Mouse (Mus musculus): ENCODE data around the gene Fgd6.

Fgd6 gene

DNA sequence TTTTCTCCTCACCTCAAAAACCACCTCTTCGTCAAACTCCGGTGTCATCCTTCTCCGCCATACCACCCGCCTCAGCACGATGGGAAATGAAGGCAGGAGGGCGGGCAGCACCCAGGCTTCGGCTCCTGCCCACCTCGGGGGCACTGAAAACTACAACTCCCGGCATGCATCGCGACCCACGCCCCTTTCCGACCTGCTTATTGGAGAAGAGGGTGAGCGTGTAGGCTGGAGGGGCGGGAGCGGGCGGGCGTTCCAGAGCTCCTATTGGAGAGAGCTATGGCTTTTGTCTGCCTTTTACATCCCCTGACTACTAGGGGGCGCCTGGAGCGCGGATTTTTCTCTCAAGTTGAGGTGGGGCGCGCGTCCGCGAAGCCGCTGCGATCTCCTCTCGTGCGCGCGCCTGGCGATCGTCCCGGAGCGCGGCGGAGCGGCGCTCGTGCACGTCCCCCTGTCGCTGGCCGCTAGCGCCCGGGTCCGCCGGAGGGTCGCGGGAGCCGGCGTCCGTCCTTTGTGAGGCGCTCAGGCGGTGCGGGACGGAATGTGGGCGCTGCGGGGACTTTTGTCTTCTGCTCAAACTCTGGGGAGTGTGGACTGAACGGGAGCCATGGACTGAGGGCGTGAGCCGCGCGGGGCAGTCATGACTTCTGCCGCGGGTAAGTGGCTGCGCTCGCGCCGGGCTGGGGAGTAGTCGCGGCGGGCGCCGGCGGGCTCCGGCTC, at the start of gene Fgd6, which contains the start of gene Vezt:
Gene Fgd6, plus strand, starts transcription at position 344 of the 717 bp plus-strand sequence.
Gene Vezt, minus strand, starts transcription at position 160 of the 717 bp plus-strand sequence.
- DNase-seq: peak; percentile 99

GRCm38 (mm10) chr10:93994136-93994535, 41.7 kb upstream of the Fgd6 start:
- DNase-seq: no peak

DNA sequence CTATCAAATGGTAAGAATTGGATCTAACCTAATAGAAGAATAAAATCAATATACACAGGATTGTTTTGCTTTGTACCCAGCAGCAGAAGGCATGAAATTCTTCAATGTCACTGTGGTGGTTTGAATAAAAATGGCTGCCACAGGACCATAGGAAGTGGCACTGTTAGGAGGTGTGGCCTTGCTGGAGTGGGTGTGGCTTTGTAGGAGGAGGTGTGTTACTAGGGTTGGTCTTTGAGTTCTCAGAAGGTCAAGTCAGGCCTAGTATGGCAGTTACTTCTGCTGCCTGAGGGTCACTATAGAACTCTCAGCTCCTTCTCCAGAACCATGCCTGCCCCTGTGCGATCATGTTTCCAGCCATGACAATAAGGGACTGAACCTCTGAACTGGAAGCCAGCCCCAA, 40.7 kb upstream of the Fgd6 start:
- no peak for DNase-seq

DNA sequence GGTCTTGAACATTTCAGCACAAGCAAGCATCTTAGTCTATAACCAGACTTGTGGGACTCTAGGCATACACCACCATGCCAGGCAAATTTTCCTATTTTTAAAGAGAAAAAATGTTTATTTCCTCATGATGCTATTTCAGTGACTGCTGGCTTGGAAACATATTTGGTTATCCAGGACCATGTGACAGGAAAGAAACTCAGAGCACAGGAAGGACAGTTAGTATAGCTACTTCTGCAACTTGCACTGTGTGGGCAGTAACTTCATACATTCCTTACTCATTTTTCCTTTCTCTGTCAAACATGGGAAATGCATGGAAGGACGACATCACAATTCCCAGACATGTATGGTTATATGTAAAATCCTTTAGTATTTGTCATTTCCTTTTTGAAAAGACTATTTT, 36.4 kb upstream of the Fgd6 start:
- DNase-seq: no peak

DNA sequence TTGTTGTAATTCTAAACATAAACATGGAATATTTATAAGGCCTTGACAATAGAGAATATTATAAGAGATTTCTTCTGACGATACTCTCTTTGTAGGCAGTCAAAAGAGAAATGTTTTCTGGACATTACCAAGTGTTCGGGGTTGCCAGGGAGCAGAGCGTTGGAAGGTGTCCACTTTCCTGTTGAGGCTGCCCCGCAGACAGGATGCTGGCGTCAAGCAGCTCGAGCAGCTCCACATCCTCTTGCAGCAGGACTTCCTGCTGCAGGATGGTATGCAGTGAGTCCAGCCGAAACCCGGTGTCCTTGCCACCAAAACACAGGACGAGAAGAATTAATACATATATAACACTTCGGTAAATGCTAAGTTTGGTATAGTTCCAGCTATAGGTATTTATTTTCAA, 35.6 kb upstream of the Fgd6 start:
- DNase-seq: no peak

DNA sequence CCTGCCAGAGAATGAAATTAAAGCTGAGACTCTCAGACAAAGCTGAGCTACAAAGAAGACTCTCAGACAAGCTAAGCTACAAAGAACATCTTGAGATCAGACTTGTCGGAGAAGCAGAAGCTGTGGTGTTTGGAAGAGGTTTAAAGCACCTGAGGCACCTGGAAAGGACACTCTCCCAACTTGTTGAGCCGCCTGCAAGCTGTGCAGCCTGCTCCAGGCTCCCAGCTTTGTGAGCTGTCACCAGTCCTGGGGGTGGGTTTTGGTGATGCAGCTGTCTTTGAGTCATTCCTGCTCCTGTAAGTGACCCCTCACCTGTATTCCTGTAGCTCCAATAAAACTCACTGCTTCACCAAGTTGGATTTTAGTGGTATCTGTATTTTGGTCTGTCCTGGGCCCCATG, 27.4 kb upstream of the Fgd6 start:
- no peak for DNase-seq

DNA sequence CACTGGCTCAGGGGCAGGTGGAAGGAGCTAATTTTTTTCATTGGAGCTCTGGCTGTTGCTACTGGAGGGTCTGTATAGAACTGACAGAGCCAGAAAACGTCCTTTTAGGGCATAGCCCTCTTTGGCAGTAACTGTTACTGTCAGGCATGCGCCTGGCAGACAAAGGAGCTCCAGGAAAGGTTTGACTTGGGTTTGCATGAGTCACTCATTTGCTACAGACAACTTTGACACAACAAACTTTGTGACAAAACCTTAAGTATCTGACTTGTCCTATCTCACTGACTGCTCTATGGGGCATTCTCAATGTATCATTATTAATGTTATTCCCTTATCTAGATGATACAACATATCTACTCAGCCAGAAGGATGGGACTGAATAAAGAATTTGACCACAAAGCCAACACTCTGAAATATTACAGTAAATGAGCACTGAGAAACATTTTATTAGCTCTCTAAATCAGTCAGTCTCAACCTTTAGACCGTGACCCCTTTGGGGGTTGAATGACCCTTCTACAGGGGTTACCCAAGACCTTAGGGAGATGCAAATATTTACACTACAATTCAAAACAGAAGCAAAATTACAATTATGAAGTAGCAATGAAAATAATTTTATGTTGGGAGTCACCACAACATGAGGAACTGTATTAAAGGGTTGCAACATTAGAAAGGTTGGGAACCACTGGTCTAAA, 25.7 kb upstream of the Fgd6 start:
- no peak for DNase-seq

GRCm38 (mm10) chr10:94011024-94011423, 24.8 kb upstream of the Fgd6 start:
- DNase-seq: no peak

DNA sequence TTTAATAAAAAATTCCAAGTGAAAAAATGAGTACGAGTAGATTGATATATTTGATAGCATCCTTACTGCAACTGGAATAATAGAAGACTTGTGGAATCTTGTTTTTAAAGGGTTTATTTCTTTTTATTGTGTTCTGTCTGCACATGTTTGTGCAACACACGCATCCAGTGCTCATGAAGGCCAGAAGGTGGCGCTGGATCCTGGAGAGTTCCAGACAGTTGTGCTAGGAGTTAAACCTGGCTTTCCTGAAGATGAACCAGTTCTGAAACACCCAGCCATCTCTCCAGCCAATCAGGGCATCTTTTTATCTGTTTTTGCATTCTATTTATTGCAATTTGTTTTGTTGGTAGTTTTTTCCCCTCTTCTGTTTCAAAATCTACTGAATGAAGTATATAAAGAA, 22.6 kb upstream of the Fgd6 start:
- no peak for DNase-seq

- no peak for DNase-seq
These were observed 21.6 kb upstream of the Fgd6 start for GRCm38 (mm10) chr10:94014200-94014599.

DNA sequence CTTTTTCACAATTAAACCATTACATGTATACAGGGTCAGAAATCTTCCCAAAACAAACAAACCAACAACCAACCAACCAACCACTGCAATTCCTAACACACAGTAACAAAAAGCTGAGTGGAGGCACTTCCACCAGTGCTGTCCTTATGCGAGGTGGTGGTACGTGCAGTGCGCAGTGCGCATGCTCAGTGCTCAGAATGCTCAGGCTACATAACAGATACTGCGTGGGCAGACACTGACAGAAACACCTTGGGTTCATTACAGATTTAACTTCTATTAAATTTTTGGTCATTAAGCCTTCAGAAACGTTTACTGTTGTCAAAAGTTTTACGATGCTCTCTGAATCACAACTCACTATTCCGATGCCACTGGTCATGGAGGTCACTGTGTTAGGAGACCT, 18.3 kb upstream of the Fgd6 start:
- no peak for DNase-seq

DNA sequence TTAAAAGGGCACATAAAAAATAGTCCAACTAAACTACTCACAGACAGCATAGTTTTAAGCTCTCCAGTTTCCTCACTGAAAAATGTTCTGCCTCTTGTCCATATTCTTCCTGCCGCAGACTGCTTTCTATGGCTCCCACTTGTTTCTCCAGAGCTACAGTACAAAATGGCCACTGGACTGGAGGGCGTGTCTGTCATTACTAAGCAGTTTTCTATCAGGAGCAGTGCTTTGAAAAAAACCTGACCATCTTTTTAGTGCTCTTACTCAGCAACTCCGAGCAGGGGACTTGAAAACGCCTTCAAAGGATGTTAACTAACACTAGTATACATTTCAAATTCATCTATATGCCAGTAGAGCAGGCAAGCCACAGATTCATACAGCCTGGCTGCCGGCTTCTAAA, 15.2 kb upstream of the Fgd6 start:
- no peak for DNase-seq

- no peak for DNase-seq
These were observed 14.7 kb upstream of the Fgd6 start for GRCm38 (mm10) chr10:94021059-94021458.

DNA sequence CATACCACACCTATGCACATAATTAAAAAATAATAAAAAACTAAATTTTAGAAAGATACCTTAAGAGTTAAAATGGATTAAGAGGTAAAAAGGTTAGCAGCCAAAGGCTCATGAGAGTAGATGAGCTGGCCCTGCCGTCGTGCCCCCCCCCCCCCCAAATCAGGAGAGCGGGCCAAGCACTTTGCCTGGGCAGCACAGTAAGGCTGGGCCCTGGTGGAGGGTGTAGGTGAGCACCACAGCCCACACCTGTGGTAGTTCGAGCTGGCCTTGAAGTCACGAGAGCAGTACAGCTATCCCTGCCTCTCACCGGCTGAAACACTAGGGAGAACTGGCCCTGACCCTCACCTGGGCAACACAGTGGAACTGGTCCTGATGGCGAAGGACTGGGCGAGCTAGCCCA, 10.7 kb upstream of the Fgd6 start:
- DNase-seq: no peak

- DNase-seq: no peak
These were observed 7.3 kb upstream of the Fgd6 start for GRCm38 (mm10) chr10:94028493-94028892.

- DNase-seq: no peak
These were observed 4.6 kb upstream of the Fgd6 start for GRCm38 (mm10) chr10:94031164-94031563.

DNA sequence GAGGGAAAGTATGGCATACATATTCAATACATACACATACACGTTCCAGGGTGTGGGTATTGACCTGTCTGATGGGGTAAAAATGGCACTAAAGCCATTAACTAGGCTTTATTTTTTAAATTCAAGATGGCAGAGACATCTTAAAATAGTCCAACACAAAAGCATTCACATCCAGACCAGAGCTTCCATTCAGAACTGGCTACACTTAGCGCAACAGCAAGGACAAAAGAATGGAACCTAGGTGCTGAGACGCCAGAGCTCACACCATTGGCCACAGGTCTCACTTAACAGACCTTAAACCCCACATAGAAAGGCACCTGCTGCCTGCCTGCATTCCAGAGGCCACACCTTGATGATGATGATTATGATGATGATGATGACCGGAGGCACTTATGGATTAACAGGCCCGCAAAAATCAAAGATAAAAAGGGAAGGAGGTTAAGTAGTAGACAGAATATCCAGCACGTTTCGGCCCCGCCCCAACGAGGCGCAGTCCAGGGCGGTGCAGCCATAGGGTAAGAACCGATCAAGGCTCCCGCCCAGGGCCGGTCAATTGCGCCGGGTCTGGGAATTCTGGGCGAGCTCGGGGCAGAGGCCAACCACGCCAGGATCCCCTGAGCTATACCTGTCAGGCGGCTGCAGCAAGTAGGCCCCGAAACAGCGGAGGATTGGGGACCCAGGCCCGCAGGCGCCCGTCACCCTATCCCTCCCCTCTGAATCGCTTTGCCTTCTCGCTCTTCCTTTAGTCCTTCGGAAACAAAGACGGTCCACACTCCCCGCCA, 734 bp upstream of the Fgd6 start:
- no peak for DNase-seq

GRCm38 (mm10) chr10:94036375-94036758, 566 bp downstream of the Fgd6 start:
- DNase-seq: no peak

GRCm38 (mm10) chr10:94037196-94037595, 1.4 kb downstream of the Fgd6 start:
- no peak for DNase-seq

DNA sequence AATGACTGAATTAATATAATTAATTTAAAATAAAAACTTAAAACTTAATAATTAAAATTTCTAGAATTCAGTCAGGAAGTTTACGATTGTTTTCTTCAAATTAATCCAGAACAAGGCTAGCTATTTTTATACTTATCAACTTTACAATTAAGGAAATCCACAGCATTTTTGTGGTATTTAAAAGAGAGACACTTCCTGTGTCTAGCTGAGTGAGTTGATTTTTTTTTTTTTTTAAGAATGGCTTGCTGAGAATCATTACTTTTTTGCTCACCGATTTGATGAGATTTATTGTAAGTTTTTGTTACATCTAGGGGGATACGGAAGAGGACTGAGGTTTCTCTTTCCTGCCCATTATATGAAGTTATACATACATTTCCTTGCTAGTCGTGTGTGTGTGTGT, 1.8 kb downstream of the Fgd6 start:
- no peak for DNase-seq

GRCm38 (mm10) chr10:94038366-94039260, 2.8 kb downstream of the Fgd6 start:
- DNase-seq: no peak

DNA sequence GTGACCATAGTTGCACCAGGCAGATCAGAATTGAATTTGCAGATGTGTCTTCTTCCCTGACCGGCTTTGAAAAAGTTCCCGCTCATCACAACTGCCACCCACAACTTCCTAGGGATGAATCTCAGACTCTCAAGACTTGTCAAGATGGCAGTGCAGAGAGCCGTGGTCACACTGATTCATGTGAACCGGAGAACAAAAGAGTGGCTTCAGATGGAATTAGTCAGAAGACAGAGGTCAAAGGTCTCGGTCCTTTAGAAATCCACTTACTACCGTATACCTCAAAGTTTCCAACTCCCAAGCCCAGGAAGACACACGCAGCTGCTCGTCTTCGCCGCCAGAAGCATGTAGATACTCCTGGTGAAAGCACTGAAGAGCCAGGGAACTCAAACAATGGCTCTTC, 8.1 kb downstream of the Fgd6 start:
- no peak for DNase-seq

GRCm38 (mm10) chr10:94045301-94045700, 9.5 kb downstream of the Fgd6 start:
- DNase-seq: no peak

All from right cerebral cortex, postnatal 25 days (tissue).